Mouse (Mus musculus): ENCODE measurements around the gene Bmp8b. TPM values are rescaled to one million over a fixed set of nuclear protein-coding genes. Genes with fewer than 3 reads are reported as not detected.

Gene Bmp8b
- polyA plus RNA-seq (2012; rRNA removed): 0.19 and 0.21 TPM in 2 replicates

DNA sequence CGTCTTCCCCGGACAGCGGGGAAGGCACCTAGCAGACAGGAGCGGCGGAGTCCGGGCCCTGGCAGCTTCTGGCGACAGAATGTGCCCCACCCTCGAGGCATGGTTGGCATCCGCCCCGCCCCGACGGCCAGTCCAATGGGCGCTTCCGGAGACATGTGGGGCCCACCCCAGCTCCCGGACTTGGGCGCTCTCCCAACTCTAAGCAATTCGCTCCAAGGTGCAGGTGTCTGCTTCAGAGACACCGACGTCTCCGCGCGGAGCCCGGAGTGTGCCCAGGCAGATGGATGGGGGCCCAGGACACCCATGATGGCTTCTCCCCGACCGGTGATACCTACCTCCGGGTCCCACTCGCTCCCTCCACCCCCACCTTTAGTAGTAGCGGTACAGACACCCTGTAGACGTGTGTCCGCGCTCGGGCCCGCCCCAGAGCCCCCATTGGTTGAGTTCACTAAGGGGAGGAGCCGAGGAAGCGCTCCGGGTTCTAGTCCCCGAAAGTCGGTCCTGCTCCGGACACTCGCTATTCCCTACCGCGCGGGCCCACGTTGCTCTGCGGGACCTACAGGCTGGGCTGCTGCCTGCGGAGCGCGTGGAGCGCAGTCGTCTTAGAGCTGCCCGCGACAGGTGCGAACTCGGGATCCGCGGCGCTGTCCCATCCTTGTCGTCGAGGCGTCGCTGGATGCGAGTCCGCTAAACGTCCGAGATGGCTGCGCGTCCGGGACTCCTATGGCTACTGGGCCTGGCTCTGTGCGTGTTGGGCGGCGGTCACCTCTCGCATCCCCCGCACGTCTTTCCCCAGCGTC, at the start of gene Bmp8b:
Gene Bmp8b, plus strand, starts transcription at position 515 of the 800 bp plus-strand sequence.

DNA sequence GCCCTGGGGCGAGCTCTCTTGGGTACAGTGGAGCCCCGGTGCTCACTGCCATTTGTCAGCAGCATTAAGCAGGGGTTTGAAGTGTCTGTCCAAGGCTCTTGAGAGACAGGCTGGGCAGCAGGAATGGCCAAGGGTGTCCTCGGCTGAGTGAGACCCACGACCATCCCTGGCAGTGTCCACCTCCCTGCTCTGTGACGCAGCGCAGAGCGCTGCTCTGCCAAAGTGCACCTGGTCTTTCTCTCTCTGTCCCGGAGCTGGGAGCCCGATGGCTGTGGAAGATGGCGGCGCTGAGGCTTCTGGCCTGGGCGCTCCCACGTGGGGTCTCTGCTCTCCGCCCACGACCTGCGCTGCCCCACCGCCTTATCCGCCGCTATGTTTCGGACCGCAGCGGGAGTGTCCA, 11.0 kb downstream of the Bmp8b start, which contains the start of gene Oxct2b:
Gene Oxct2b, plus strand, starts transcription at position 256 of the 400 bp plus-strand sequence.

DNA sequence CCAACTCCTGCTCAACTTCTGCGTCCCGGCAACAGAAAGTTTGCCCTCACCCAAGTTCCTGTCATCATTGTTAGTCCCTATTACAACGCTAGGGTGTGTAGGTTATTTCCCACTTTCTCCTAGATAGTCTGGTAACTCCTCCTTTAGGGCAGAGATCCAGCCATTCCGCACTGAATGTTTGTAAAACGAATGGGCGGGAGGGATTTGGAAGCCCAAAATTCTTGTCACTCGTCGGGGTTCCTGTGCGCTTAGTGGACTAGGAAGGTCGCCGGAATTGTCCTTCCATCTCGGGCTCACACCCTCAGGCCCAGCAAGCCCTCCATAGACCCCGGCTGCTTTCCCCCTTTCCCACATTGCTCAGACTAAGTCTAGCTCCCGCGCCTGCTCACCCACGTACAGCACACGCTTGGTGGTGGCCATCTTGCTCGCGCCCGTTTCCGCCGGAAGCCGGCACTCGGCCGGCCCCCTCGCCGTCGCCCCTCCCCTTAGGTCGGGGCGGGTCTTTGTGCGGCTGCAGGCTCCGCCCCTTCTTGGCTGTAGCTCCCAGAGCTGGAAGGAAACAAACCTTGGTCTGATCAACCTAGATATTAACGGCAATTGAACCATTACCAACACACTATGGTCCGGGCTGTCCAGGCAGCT, 34.7 kb downstream of the Bmp8b start, which contains the start of gene Ppie:
Gene Ppie, minus strand, starts transcription at position 439 of the 642 bp plus-strand sequence.

Other genes with a start within 250 kb of the Bmp8b start
- 26.3 and 32.9 TPM in 2 replicates for gene Cap1, start 219.1 kb upstream of the Bmp8b start, polyA plus RNA-seq (2012; rRNA removed)
- 0.03 and 0.07 TPM in 2 replicates for gene Mfsd2a, start 144.0 kb upstream of the Bmp8b start, polyA plus RNA-seq (2012; rRNA removed)
- 0.37 and 0.46 TPM in 2 replicates for gene Mycl, start 109.5 kb upstream of the Bmp8b start, polyA plus RNA-seq (2012; rRNA removed)
- gene Trit1, start 88.6 kb upstream of the Bmp8b start, polyA plus RNA-seq (2012; rRNA removed): 3.8 and 4.0 TPM in 2 replicates
- not detected in 2 replicates for gene Oxct2b, start 11.1 kb downstream of the Bmp8b start, polyA plus RNA-seq (2012; rRNA removed)
- 23.3 and 24.1 TPM in 2 replicates for gene Ppie, start 34.8 kb downstream of the Bmp8b start, polyA plus RNA-seq (2012; rRNA removed)
- gene Hpcal4, start 78.1 kb downstream of the Bmp8b start, polyA plus RNA-seq (2012; rRNA removed): 0.01 TPM in 1 of 2 replicates, not detected in the other
- not detected in 2 replicates for gene Nt5c1a, start 96.3 kb downstream of the Bmp8b start, polyA plus RNA-seq (2012; rRNA removed)
- gene Heyl, start 128.4 kb downstream of the Bmp8b start, polyA plus RNA-seq (2012; rRNA removed): 0.41 and 0.43 TPM in 2 replicates
- 186 and 220 TPM in 2 replicates for gene Pabpc4, start 157.2 kb downstream of the Bmp8b start, polyA plus RNA-seq (2012; rRNA removed)
- gene Oxct2a, start 218.5 kb downstream of the Bmp8b start, polyA plus RNA-seq (2012; rRNA removed): 0.02 and 0.10 TPM in 2 replicates
- 0.10 and 0.16 TPM in 2 replicates for gene Bmp8a, start 238.1 kb downstream of the Bmp8b start, polyA plus RNA-seq (2012; rRNA removed)